ENCODE assay signal across 19 mouse cellular contexts in the genomic region with DNA sequence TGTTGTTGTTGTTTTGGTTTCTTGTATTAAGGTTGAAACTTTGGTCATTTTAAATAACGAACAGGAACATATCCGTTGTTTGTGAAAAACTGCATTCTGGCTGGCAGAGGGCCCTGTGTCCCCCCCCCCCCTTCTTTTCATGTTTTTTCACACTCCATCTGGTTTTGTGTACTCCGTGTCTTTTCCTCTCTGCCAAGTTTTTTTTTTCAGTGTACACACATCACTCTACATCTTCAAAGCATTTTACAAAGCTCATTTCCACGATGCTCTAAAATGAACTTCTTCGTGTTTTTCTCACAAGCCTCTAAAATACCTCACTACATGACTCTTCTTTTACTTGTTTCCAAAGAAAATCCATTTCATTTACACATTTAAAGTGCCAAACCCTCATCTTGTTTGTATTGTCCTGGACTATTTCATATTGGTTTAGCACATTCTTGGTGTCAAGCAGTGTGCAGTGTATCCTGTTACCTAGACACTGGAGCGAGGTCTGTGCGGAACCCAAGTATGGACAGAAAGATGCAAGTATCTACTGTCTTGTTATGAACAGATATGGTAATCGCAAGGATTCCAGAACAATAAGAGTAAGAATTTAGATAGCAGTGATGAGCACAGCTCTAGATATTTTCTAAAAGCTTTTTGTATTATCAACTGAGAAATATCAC.
A peak's percentile ranks its signal among the peaks of the same experiment; 100 is the strongest.
DNase-seq lines count a peak whose midpoint lies in the region; ATAC-seq and TF ChIP-seq lines count a peak whose summit lies in the region.
"Had no signal": no experiment of that assay in that cellular context is flagged by ENCODE, and none has a peak within 500 bp of the region (broad histone marks: within the 10 kb centered on the region; RNA-seq: fewer than 3 reads in every experiment).

No protein-coding gene starts in this region.

- ATAC-seq in forebrain, embryonic 14.5 days = peak; percentile 82
- ATAC-seq in forebrain, embryonic 12.5 days (ENCODE audit: low FRiP score) = no peak
- no peak for ATAC-seq in hindbrain, postnatal 0 days
- no peak for ATAC-seq in hindbrain, embryonic 14.5 days (ENCODE audit: low FRiP score)
- peak; percentile 82 for ATAC-seq in forebrain, postnatal 0 days
- ATAC-seq in midbrain, embryonic 14.5 days (ENCODE audit: low FRiP score, low TSS enrichment) = no peak
- ATAC-seq: hindbrain, embryonic 16.5 days had no signal

- no peaks in the 10 kb centered on the region for H3K27me3 ChIP-seq in forebrain, embryonic 14.5 days (replicated peaks; ENCODE audit: control insufficient read depth, insufficient read depth, low read length)
- H3K27me3 ChIP-seq in forebrain, embryonic 12.5 days = no peaks in the 10 kb centered on the region
- no peaks in the 10 kb centered on the region for H3K27me3 ChIP-seq in hindbrain, postnatal 0 days (ENCODE audit: insufficient read depth, low read length)
- H3K27me3 ChIP-seq in hindbrain, embryonic 14.5 days (ENCODE audit: control insufficient read depth, insufficient read depth, low read length) = no peaks in the 10 kb centered on the region
- H3K27me3 ChIP-seq in forebrain, postnatal 0 days (ENCODE audit: insufficient read depth, low read length) = no peaks in the 10 kb centered on the region
- no peaks in the 10 kb centered on the region for H3K27me3 ChIP-seq in midbrain, embryonic 14.5 days (ENCODE audit: control insufficient read depth, insufficient read depth, low read length)
- H3K27me3 ChIP-seq: embryonic facial prominence, embryonic 15.5 days; heart, embryonic 13.5 days had no signal

- 42% methylated on average over 8 of the region's 8 CpGs for WGBS in forebrain, embryonic 14.5 days
- WGBS in forebrain, embryonic 12.5 days = 72% methylated on average over 8 of the region's 8 CpGs
- 42% methylated on average over 8 of the region's 8 CpGs for WGBS in hindbrain, postnatal 0 days
- WGBS in hindbrain, embryonic 14.5 days = 75% methylated on average over 8 of the region's 8 CpGs
- WGBS in forebrain, postnatal 0 days = 35% methylated on average over 8 of the region's 8 CpGs
- WGBS in midbrain, embryonic 14.5 days = 82% methylated on average over 8 of the region's 8 CpGs

- DNase-seq in forebrain, embryonic 14.5 days (ENCODE audit: low spot score) = peak; percentile 81
- DNase-seq in hindbrain, postnatal 0 days (ENCODE audit: low spot score) = peak; percentile 9
- DNase-seq in hindbrain, embryonic 14.5 days (ENCODE audit: low spot score) = no peak
- peak; percentile 79 for DNase-seq in brain, embryonic 14.5 days (ENCODE audit: low read depth)
- DNase-seq in forebrain, postnatal 0 days = peak; percentile 58
- no peak for DNase-seq in midbrain, embryonic 14.5 days
- DNase-seq: adrenal gland, adult 2 months; adrenal gland, postnatal 25 days; cerebellum, adult 11 months; cerebellum, adult 8-10 months; cerebellum, postnatal 14 days; gastrocnemius, postnatal 14 days; heart, postnatal 36 days; kidney, adult 11 months; kidney, adult 9 months had no signal

- no peak overlapping the region for H3K9ac ChIP-seq in forebrain, embryonic 14.5 days (ENCODE audit: low read length)
- no peak overlapping the region for H3K9ac ChIP-seq in forebrain, embryonic 12.5 days
- no peak overlapping the region for H3K9ac ChIP-seq in hindbrain, postnatal 0 days (replicated peaks; ENCODE audit: low read length)
- H3K9ac ChIP-seq in hindbrain, embryonic 14.5 days = no peak overlapping the region
- H3K9ac ChIP-seq in forebrain, postnatal 0 days = no peak overlapping the region
- no peak overlapping the region for H3K9ac ChIP-seq in midbrain, embryonic 14.5 days (replicated peaks; ENCODE audit: low read length)
- H3K9ac ChIP-seq: embryonic facial prominence, embryonic 15.5 days; heart, embryonic 13.5 days had no signal

- H3K4me1 ChIP-seq in forebrain, embryonic 14.5 days (ENCODE audit: control insufficient read depth, insufficient read depth, low read length) = 0 out of 2 replicates have a peak, but pooled peaks cover 3% of the 10 kb centered on the region
- no peaks in the 10 kb centered on the region for H3K4me1 ChIP-seq in forebrain, embryonic 12.5 days
- no peaks in the 10 kb centered on the region for H3K4me1 ChIP-seq in hindbrain, postnatal 0 days (ENCODE audit: insufficient read depth, low read length)
- H3K4me1 ChIP-seq in hindbrain, embryonic 14.5 days (replicated peaks; ENCODE audit: control insufficient read depth, insufficient read depth, low read length) = no peaks in the 10 kb centered on the region
- no peaks in the 10 kb centered on the region for H3K4me1 ChIP-seq in forebrain, postnatal 0 days (ENCODE audit: insufficient read depth)
- no peaks in the 10 kb centered on the region for H3K4me1 ChIP-seq in midbrain, embryonic 14.5 days (ENCODE audit: control insufficient read depth, insufficient read depth, low read length)

- H3K4me2 ChIP-seq in forebrain, embryonic 14.5 days (ENCODE audit: low read length) = peak overlapping the region; percentile 12; the same call in 1 of the 2 replicates
- H3K4me2 ChIP-seq in forebrain, embryonic 12.5 days = no peak overlapping the region
- H3K4me2 ChIP-seq in hindbrain, postnatal 0 days (ENCODE audit: low read depth, low read length) = no peak overlapping the region
- H3K4me2 ChIP-seq in hindbrain, embryonic 14.5 days (replicated peaks) = no peak overlapping the region
- H3K4me2 ChIP-seq in forebrain, postnatal 0 days (ENCODE audit: low read depth) = no peak overlapping the region
- H3K4me2 ChIP-seq in midbrain, embryonic 14.5 days (ENCODE audit: low read length) = no peak overlapping the region
- H3K4me2 ChIP-seq: embryonic facial prominence, embryonic 15.5 days; heart, embryonic 13.5 days had no signal

- no peak overlapping the region for H3K27ac ChIP-seq in forebrain, embryonic 14.5 days (ENCODE audit: low read depth, low read length)
- H3K27ac ChIP-seq in forebrain, embryonic 12.5 days = no peak overlapping the region
- no peak overlapping the region for H3K27ac ChIP-seq in hindbrain, postnatal 0 days
- no peak overlapping the region for H3K27ac ChIP-seq in hindbrain, embryonic 14.5 days
- H3K27ac ChIP-seq in forebrain, postnatal 0 days (ENCODE audit: low read depth, low read length) = no peak overlapping the region
- no peak overlapping the region for H3K27ac ChIP-seq in midbrain, embryonic 14.5 days (replicated peaks; ENCODE audit: low read depth, low read length)
- H3K27ac ChIP-seq: heart, embryonic 13.5 days had no signal

- TF ChIP-seq POLR2A in brain, embryonic 14.5 days (IDR thresholded peaks at IDR 0.05; ENCODE audit: borderline replicate concordance, extremely low read depth, insufficient read depth, insufficient read length, poor library complexity, severe bottlenecking) = no peak

- H3K4me3 ChIP-seq in forebrain, embryonic 14.5 days (ENCODE audit: low read depth, low read length) = no peak overlapping the region
- no peak overlapping the region for H3K4me3 ChIP-seq in forebrain, embryonic 12.5 days (replicated peaks)
- no peak overlapping the region for H3K4me3 ChIP-seq in hindbrain, postnatal 0 days (ENCODE audit: low read length)
- H3K4me3 ChIP-seq in hindbrain, embryonic 14.5 days (replicated peaks; ENCODE audit: low read length) = no peak overlapping the region
- H3K4me3 ChIP-seq in forebrain, postnatal 0 days (ENCODE audit: low read depth, low read length) = no peak overlapping the region
- H3K4me3 ChIP-seq in midbrain, embryonic 14.5 days (replicated peaks; ENCODE audit: low read depth, low read length) = no peak overlapping the region
- H3K4me3 ChIP-seq: embryonic facial prominence, embryonic 15.5 days; heart, embryonic 13.5 days had no signal

- H3K36me3 ChIP-seq in forebrain, embryonic 14.5 days (ENCODE audit: control insufficient read depth, insufficient read depth, low read length) = no peaks in the 10 kb centered on the region
- no peaks in the 10 kb centered on the region for H3K36me3 ChIP-seq in forebrain, embryonic 12.5 days (replicated peaks)
- H3K36me3 ChIP-seq in hindbrain, postnatal 0 days (ENCODE audit: insufficient read depth, low read length) = no peaks in the 10 kb centered on the region
- no peaks in the 10 kb centered on the region for H3K36me3 ChIP-seq in hindbrain, embryonic 14.5 days (replicated peaks; ENCODE audit: control insufficient read depth, insufficient read depth)
- H3K36me3 ChIP-seq in forebrain, postnatal 0 days (ENCODE audit: insufficient read depth) = no peaks in the 10 kb centered on the region
- H3K36me3 ChIP-seq in midbrain, embryonic 14.5 days (ENCODE audit: control insufficient read depth, insufficient read depth, low read length) = no peaks in the 10 kb centered on the region
- H3K36me3 ChIP-seq: embryonic facial prominence, embryonic 15.5 days; heart, embryonic 13.5 days had no signal

- TF ChIP-seq CTCF in hindbrain, postnatal 0 days (IDR thresholded peaks at IDR 0.05; ENCODE audit: low read depth) = no peak
- TF ChIP-seq CTCF in brain, embryonic 14.5 days (IDR thresholded peaks at IDR 0.05; ENCODE audit: borderline replicate concordance, extremely low read depth, insufficient read depth, insufficient read length) = no peak
- no peak for TF ChIP-seq CTCF in forebrain, postnatal 0 days (IDR thresholded peaks at IDR 0.05; ENCODE audit: low read depth)

- H3K9me3 ChIP-seq in forebrain, embryonic 14.5 days (replicated peaks; ENCODE audit: control insufficient read depth, low read length) = no peaks in the 10 kb centered on the region
- H3K9me3 ChIP-seq in forebrain, embryonic 12.5 days = no peaks in the 10 kb centered on the region
- H3K9me3 ChIP-seq in hindbrain, postnatal 0 days (ENCODE audit: low read length) = no peaks in the 10 kb centered on the region
- no peaks in the 10 kb centered on the region for H3K9me3 ChIP-seq in hindbrain, embryonic 14.5 days (ENCODE audit: control insufficient read depth, low read length)
- H3K9me3 ChIP-seq in forebrain, postnatal 0 days (ENCODE audit: low read length) = no peaks in the 10 kb centered on the region
- H3K9me3 ChIP-seq in midbrain, embryonic 14.5 days (ENCODE audit: control insufficient read depth, low read length) = no peaks in the 10 kb centered on the region
- H3K9me3 ChIP-seq: embryonic facial prominence, embryonic 15.5 days; heart, embryonic 13.5 days had no signal

Comparison
In these comparisons a context has a peak if more than half of its experiments do, and no peak if none do; other contexts are left out.
1. ATAC-seq: peak in forebrain, embryonic 14.5 days (single experiment) and forebrain, postnatal 0 days (single experiment); none in forebrain, embryonic 12.5 days (single experiment), hindbrain, postnatal 0 days (single experiment), hindbrain, embryonic 14.5 days (single experiment) and midbrain, embryonic 14.5 days (single experiment).
2. DNase-seq: peak in forebrain, embryonic 14.5 days (single experiment), hindbrain, postnatal 0 days (single experiment), brain, embryonic 14.5 days (single experiment) and forebrain, postnatal 0 days (single experiment); none in hindbrain, embryonic 14.5 days (single experiment) and midbrain, embryonic 14.5 days (single experiment).